Mouse (Mus musculus) MN1 (cell line): ENCODE measurements around the gene Ubqln1.

ENCODE experiments used
- DNase-seq: peaks from one replicate; pipeline ENCODE4 v3.0.0-alpha.2; 2016; ENCODE audit warnings: low spot score

The Ubqln1 gene

DNA sequence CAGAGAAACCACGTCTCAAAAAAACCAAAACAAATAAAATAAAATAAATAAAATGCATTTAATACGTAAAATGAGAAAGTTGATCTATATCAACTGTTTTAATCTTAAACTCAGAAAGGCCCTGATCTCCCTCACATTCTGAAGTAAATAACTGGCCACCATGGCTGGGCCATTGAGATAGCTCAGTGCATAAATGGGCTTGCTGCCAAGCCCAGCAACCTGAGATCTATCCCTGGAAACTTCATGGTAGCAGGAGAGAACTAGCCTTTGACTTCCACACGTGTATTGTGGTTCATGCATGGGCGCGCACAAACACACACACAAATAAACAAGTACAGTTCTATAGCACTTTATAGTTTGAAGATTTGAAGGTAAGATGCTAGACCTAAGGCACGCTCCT lies 14.1 kb downstream of the Ubqln1 start:
- no peak for DNase-seq

DNA sequence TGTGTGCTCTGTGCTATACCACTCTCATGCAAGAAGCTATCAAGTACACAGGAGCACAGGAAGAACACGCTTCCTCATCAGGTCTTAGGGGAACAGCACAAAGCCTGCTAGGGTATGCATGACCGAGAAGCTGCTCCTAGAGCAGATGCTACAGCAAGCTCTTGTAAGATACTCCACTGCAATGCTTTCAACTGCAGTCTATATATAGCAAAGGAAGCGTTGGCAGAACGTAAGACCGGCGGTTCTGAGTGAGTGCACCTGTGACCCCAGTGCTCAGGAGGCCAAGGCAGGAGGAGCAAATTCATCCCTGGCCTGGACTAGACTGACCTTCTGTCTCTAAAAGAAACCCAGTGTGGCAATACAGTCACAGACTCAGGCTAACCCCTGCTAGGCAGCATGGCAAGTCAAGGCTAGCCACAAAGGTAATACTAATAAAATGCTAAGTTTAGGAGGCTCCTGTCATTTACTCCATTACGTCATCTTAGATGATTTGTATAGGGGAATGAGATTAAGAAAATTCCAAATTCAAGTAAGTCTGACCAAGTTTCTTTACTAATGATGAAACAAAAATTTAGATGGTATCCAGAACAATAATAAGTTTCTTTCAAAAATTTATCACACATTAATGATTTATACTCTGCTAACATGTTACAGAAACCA lies 17.3 kb downstream of the Ubqln1 start:
- no peak for DNase-seq

DNA sequence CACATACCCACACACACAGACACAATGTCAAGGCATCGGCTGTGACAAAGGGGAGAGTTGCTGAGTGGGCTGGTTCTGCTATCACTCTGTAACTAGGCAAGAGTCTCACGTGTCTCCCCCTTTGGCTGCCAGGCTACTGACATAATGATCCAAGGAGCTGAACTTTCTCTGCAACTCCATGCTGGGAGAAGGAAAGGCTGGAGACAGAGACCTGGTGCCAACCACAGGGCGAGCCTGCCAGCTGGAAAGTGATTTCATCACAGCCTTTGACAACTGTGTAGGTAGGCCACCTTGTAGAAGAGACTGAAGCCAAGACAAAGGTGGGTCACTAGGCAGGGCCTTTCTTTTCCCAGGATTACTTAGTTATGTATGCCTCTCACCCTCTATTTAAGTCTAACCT lies 18.2 kb downstream of the Ubqln1 start:
- no peak for DNase-seq

DNA sequence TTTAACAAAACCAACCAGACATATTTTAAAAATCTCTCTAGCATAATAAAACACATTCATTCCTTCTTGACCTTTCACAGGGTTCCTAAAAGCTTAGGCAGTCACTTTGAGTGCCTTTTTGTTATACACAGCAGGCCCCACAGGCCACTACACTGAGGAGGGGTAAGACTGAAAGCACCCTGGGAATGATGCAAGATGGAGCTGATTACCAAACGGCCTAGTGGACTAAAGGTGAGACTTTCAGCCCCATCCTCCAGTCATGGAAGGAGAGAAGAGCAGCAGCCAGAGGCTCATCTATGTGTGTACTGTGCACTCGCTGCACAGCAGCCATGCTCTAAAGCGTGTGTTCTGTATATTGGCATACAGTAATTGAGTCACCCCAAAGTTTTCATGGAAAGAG lies 20.5 kb downstream of the Ubqln1 start:
- no peak for DNase-seq

DNA sequence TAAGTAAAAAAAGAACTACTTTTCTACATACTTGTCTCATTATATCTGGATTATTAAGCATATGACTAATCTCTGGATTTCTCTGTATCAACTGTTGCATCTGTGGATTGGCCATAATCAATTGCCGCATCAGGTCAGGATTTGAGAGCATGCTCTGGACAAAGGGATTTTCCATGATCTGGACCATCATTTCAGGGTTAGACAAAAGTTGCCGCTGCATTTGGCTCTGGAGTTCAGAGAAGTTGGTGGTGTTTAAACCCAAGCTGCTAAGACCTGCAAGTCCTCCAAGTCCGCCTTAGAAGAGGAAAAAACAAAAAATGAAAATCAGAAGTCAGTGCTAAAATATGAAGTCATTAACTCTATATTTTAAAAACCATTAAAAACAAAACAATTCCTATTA lies 22.2 kb downstream of the Ubqln1 start:
- no peak for DNase-seq

DNA sequence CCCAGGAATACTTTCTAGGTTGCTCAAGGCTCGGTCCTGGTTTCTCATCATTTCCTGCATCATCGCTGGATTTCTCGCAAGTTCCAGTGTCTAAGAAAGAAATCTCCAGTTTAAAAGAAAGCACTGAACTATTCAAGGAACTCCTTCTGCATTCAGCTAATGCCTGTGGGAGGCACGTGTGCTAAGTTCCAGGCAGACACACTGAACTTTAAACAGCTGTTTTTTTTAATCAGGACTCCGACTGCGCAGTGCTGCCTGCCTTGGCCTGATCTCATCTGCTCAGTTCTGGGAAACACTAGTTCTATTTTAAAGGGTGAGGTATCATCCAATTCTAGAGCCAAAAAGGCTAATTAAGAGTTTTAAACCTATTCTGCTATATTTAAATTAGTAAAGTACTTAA lies 23.3 kb downstream of the Ubqln1 start:
- no peak for DNase-seq

DNA sequence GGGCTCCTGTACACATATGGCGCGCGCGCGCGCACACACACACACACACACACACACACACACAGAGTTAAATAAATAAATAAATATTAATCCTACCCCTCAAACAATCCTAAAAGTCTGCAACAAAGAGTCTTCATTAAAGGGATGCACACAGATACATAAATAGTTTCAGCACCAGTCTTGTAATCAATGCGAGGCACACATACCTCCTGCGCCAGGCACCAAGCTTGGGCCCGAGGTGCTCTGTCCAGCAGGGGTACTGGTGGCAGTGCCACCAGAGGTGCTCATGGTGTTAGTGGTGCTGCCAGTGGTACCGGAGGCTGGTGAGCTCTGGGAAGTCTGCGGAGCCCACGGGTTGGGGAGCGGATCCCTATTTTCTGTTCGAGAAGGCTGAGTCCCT lies 23.9 kb downstream of the Ubqln1 start:
- DNase-seq = no peak

DNA sequence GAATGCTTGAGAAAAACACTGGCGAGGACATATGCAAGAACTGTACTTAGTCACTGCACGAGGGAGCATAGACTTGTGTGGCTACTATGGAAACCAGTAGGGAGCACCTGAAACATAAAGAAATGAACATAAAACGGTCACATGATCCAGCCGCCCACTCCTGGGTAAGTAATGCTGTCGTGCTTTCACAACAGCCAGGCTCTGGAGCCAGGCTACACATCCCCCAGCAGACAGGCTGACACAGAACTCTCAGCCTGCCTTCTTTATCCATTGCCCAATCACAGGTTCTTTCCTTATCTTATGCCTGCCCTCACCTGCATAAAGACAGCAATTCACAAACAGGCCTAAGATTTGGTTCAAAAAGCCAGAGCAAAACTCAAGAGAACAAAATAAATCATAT lies 26.0 kb downstream of the Ubqln1 start:
- DNase-seq = no peak

DNA sequence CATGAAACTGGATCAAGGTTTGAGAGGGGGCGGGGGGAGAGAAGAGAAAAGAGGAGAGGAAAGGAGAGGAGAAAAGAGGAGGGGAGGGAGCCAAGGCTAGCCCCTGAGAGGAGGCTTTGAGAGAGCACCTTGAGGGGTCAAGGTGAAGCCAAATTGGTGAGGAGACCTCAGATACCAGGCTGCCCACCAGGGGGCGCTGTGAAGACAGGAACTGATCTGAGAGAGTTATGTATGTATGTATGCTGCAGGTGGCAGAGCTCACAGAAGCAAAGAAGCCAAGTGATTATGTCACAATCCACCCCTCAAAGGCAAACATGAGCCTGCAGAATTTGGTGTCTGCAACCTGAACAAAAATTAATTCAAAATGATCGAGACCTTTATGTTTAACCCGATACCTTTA lies 27.0 kb downstream of the Ubqln1 start:
- DNase-seq = peak; percentile 91

DNA sequence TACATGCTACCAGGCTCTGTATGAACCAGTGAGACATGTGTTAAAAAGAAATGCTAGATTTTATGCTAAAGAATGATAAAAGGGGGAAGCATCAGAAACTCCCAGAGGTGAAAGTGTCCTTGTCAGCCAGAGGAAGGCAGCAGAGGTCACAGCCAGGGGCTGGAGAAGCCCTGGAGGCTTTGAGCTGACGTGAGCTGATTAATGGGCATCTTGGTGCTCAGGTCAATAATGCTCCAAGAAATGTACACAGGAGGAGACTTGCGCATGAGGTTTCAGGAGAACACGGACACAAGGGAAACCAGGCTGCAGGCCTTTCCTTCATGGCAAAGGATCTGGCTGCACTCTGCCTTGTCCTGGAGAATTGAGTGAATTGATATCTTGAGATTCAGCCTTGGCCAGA lies 27.7 kb downstream of the Ubqln1 start:
- DNase-seq = no peak

DNA sequence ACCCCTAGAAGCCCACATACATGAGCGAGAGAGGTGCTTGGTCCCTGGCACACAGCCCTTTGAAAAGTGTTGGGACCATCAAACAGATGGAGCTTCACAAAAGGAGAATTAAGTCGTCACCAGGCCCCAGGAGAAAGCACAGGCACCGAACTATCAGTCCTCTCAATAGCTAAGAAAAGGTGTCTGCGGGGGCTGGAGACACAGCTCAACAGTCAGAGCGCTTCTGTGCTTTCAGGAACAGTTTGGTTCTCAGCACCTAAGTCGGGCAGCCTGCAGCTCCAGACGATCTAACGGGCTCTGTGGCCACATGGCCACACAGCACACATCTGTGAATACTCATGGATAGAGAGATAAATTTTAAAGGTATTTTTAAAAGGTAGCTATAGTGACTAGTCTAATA lies 29.2 kb downstream of the Ubqln1 start:
- no peak for DNase-seq

DNA sequence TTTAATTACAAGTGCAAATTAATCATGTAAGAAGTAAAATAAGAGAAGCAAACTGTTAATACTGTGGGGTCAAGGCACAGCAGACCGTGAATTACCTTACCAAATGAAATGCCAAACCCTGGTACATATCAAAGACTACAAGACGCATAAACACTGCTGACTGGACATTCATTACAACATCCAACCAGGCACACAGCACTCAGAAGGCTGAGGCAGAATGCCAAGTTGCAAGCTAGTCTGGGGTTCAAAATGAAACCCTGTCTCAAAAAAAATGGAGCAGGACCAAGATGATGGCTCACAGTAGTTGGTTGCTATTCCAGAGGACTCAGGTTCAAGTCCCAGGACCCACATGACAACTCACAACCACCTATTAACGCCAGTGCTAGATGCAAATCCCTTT lies 31.3 kb downstream of the Ubqln1 start:
- DNase-seq = no peak

DNA sequence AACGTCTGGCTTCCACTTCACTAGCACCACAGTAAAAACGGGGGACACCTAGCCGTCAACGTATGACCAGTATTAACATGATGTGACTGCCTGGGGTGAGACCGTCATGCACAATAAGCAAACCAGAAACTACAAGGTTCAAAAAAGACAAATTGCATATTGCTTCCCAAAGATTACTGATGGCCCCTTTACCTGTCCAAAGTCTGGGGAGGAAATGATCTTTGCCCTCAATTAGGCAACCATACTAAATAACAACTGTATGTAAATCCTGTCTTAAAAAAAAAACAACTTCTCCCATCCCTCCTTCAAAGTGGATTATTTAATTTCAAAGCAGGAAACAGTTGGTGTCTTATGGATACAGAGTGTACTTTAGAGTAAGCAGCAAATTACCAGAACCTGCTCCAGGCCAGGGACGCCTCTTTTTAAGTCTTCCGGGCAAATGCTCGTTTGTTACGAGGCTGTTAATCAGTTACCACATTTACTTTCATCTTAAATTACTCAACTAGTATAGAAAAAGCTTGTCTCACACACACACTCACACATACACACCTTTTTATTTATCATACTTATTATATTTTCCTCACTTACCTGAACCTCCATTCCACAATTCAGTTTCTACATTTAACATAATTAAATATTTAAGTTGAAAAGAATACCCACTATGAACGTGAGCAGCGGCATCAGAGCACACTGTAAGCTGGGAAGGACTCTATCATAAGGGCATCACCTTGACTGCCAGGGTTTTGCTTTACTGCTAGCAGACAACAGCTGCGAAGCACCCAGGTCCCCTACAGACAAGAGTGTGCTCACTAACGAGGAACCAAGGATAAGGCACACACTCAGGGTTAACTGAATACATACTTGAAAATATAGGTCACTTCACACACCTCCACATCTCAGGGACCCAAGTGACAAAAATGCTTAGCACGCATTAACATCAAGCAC lies 33.6 kb downstream of the Ubqln1 start:
- no peak for DNase-seq

DNA sequence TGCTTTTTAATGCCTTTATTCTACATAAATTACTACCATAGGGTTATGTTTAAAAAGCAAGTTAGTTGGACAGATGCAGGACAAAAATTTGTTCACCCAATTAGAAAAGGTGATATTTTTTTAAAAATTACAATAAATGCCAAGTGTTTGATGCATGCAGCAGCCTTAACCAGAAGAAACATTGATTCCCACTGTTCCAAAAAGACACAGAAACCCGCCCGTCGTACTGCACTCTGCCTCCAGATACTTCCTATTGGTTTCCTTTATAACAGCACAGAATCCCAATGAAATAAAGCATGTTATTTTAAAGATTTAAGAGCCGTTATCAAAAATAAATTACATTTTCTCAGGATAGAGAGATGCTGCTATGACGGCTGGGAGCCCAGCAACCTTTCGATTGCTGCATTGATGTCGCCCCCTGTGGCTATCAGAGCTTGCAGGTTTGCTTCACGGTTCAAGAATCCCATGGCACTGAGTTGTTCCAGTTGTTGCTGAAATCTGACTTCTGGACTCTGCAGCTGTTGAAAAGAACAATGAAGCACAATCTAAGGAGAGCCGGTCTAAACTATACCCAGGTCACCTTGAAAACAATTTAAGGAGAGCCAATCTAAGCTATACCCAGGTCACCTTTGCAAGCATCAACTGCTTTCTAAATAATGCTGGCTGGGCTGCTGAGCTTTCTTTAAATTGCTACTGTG lies 37.8 kb downstream of the Ubqln1 start:
- no peak for DNase-seq

DNA sequence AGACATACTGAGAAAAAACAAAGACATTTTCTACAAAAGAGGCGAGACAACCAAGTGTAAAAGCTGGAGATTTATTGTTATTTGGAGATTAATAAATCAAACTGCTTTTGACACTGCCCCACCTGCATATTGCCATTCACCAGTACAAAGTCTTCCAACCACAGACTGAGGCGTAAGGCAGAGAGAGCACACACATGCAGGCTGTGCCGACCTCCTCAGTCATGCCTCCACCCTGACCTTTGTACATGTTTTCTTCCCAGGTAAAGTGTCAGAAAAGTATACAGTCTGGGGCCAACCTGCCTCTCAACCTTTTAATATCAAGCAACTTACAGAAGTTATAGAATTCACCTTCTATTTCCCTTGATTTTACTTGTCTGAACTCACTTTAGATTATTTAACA lies 39.3 kb downstream of the Ubqln1 start:
- no peak for DNase-seq

DNA sequence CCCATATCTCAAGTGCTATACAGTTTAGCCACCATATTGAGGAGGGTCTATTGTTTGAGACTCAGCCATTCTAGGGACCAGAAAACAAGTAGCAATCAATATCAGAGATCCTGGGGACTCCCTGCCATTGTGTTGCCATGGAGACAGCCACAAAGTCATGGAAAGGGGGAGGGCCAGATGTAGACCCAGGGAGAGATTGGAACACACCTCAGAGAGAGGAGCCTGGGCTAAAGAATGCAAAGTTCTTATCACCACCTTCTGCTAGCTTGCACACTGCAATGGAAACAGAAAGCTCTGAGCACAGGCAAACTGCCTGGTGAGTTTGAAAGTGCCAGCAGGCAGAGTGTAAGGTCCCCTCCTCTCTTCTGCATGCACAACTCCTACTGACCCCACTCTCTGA lies 47.3 kb downstream of the Ubqln1 start:
- DNase-seq = no peak

DNA sequence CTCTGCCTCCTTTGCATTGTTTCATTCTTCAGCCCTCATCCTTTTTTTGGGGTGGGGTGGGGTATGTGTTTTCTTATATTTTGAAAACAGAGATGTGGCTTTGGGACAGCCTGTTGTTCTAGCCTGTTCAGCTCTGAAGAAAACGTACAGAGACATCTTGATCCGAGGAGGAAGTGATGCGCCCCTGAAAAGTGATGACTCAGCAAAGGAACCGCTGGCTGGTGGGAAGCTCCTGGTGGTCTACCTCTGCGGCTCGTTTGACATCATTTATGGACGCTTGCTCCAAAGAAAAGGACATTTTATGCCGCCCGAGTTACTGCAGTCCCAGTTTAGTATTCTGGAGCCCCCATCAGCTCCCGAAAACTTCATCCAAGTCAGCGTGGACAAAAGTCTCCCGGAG lies 52.1 kb downstream of the Ubqln1 start:
- no peak for DNase-seq

DNA sequence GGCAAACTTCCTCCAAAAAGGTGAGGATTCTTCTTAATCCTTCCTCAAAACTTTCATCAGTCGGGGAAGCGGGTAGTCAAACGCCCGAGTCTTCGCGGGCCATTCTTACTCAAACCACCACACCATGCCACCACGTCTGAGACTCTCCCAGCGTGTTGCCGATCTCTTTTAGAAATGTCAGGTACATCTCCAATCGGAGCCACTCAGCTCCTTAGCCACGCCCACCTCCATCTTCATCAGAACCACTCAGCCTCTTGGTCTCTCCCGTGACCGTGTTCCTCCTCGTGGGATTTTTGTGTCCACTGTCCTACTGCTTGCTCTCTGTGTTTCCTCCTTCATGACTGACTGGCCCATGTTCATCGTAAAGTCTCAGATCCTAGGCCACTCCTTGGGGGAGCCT lies 54.7 kb downstream of the Ubqln1 start:
- DNase-seq = no peak

DNA sequence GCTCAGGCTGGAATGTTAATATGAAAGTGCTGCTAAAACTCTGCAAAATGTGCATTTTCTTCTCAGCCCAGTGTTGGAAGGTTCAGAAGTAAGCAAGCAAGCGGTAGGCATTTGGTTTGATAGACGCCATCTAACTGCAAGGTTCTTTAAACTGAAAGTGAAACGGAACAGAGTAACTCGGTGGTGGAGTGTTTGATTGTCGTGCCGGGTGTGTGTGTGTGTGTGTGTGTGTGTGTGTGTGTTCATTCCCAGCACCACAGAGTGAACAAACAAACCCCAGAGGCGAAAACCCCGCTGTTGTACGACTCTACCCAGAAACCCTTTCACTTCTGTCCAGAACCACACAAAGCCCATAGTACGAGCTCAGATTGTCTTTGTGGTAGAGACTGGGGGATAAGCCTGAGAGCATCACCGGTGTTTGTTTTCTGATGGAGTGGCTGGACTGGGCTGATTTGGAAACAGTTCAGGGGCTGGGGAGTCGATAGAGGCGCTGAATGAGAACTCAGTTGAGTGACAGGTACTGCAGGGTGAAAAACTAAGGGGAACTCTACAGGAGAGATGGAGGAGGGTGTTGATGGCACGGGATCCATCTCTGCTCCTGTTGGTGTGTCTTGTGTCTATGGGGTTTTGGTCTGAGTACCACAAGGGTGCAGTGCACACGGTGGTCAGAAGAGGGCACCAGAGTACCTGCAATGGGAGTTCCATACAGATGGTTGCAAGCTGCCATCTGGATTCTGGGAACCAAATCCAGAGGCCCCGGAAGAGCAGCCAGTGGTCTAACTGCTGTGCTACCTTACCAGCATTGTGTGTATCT lies 57.1 kb downstream of the Ubqln1 start:
- peak; percentile 96 for DNase-seq

DNA sequence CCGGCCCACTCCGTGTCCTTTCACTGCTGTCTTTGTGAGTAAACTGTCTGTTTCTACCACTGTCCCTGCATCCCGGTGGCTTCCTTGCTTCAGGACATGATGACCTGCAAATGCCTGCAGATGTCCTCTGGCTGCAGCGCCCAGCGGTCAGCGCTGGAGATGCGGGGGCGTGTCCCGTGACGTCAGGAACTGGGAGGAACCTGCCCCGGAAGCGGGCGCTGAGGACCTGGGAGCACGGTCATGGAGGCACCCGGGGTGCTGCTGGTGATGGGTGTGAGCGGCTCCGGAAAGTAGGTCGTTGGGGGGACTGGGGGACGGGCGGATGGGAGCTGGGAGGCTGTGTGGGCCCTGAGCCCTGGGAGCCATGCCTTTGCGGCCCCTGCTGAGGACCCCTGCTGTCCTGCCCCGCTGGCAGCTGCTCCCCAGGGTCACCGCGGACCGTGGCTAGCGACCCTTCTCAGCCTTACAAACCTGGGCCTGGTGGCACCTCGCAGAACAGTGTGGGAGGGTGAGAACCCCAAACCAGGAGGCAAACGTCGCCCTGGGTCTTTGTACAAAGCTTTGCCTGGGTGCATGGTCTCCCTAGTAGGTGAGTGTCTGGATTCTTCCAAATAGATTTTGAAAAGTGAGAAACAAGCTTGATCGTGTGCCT lies 57.9 kb downstream of the Ubqln1 start, which contains the start of gene Idnk:
TSS of gene Idnk (plus strand) at position 203 of the 652 bp plus-strand sequence.
- DNase-seq = peak; percentile 95

DNA sequence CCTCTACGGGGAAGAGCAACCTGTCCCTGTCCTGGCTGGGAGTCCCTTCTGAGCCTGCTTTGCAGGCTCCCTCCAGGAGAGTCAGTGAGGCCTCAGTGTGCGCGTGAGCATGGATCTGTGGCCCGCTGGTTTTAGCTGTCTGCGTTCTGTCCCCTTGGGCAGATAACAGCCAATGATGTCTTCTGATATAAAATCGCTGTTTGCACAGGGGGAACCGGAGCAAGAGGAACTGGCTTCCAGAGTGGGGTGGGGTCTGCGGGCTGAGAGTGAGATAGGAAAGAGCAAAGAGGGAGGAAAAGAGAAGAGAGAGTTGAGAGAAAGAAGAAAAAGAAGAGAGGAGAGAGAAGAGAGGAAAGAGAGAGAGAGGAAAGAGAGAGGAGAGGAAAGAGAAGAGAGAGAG lies 58.4 kb downstream of the Ubqln1 start:
- peak; percentile 19 for DNase-seq

DNA sequence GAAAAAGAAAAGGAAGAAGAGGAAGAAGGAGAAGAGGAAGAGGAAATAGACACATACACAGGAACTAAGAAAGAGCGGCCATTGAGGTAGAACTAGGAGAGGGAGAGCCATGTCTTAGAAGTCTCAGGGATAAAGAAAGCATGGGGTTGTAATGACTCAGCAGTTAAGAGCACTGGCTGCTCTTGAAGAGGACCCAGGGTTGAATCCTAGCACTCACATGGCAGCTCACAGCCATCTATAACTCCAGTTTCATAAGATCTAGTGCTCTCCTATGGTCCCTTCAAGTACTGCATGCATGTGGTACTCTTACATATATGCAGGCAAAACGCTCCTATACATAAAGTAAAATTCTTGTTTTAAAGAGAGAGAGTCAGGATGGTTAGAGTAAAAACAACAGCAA lies 59.4 kb downstream of the Ubqln1 start:
- DNase-seq = peak; percentile 23
